Mouse (Mus musculus) lung, postnatal 14 days (tissue): ENCODE measurements around the gene Rnft1.
"Not testable (repeated sequence)": the region's sequence is repeated elsewhere in the genome, so short reads cannot be mapped to it uniquely, and the experiment has no call there.

ENCODE experiments used
- DNase-seq: peaks from one replicate; pipeline ENCODE4 v3.0.0; 2021

Gene Rnft1

GRCm38 (mm10) chr11:86527528-86527927 is 43.1 kb downstream of the Rnft1 start:
- no peak for DNase-seq

GRCm38 (mm10) chr11:86532834-86533233 is 48.4 kb downstream of the Rnft1 start:
- peak; percentile 34 for DNase-seq

GRCm38 (mm10) chr11:86533302-86533701 is 48.8 kb downstream of the Rnft1 start:
- DNase-seq = not testable (repeated sequence)

- no peak for DNase-seq
Observed at GRCm38 (mm10) chr11:86534201-86534910, 49.9 kb downstream of the Rnft1 start.

GRCm38 (mm10) chr11:86538786-86539185 is 54.3 kb downstream of the Rnft1 start:
- no peak for DNase-seq

GRCm38 (mm10) chr11:86539716-86540475 is 55.4 kb downstream of the Rnft1 start:
- DNase-seq = no peak

GRCm38 (mm10) chr11:86540476-86540845 is 56.0 kb downstream of the Rnft1 start:
- no peak for DNase-seq

- no peak for DNase-seq
Observed at GRCm38 (mm10) chr11:86542851-86543250, 58.4 kb downstream of the Rnft1 start.

GRCm38 (mm10) chr11:86543960-86544638 is 59.6 kb downstream of the Rnft1 start:
- DNase-seq = no peak

GRCm38 (mm10) chr11:86544639-86545299 is 60.3 kb downstream of the Rnft1 start, which contains the start of the genes Rps6kb1 and Tubd1:
Gene Rps6kb1, minus strand, starts transcription at chr11:86544805.
Gene Tubd1, plus strand, starts transcription at chr11:86544991.
- peak; percentile 100 for DNase-seq

GRCm38 (mm10) chr11:86545556-86545955 is 61.1 kb downstream of the Rnft1 start:
- DNase-seq = no peak

GRCm38 (mm10) chr11:86547412-86547811 is 63.0 kb downstream of the Rnft1 start:
- no peak for DNase-seq
